Mouse (Mus musculus) lung, adult 18-20 months (tissue): ENCODE data around the gene Pla2g2c.

Experiments
- DNase-seq, 2 experiments: peaks; one replicate each; pipeline ENCODE4 v3.0.0; 2022; ENCODE audit warnings: mixed read lengths in 2 of 2

Gene Pla2g2c

DNA sequence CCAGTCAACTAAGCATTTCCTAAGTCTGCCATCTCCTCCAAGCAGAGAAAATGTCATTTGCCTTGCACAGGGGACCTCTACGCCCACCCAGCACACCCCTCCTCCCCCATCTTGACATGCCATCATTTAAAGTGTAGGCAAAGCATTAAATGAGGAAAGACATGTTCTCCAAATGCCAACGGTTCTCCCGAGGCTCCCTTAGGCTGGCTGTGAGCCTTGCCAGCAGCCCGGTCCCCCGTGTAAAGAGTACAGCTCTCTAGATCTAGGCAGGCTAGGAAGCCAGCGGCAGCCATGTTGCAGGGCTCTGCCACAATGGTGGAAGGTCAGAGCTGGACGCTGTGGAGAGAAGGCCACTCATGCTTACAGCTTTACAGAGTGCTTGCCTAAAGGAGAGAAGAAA lies 14.6 kb upstream of the Pla2g2c start:
- DNase-seq: no peak

DNA sequence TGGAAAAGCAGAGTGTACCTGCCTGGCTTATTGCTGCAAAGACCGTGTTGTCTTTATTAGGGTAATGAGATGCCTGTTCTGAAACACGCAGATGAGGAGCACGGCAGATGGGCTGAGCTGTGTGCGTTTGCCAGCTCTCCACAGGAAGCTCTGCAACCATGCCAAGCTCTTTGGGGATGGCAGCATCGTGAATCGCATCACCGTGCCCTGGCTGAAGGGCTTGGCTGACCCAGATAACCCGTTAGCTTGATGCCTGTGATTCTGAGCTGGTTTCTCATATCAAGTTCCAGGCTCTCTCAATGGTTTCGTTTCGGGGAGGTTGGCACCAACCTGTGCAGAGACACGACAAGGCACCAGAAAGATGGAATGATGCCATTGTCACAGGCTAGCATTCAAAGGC lies 14.0 kb upstream of the Pla2g2c start:
- no peak for DNase-seq

DNA sequence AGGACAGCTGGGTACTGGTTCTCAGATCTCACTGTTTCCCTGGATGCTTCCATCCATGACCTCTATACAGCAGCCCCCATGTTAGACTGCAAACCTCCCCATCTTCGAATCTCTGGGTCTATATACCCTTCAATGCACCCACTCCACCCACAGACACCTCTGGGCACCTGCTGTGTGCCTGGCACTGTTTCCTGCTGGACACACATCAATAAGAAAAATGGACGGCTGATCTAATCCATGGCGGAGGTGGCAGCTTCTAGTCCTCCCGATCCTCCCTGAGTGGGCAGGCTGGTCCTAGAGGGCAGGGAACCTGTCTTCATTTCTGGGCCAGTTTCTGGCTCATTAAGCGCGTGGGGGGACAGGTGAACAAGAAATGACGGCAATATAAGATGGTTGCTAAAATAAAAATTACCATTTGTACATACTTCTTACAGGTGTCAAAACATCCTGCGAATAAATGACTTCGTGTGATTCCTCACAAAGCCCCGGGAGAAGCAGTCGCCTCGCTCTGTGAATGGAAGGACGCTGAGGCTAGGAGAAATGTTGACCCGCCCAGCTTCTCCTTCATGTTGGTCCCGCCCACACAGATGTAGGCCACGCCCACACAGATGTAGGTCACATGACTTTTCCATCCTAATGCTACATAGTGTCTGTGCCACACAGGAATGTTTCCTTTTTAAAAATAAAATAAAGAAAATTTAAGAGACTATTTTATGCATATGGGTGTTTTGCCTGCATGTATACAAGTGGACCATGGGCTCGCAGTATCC lies 13.4 kb upstream of the Pla2g2c start:
- DNase-seq: no peak

DNA sequence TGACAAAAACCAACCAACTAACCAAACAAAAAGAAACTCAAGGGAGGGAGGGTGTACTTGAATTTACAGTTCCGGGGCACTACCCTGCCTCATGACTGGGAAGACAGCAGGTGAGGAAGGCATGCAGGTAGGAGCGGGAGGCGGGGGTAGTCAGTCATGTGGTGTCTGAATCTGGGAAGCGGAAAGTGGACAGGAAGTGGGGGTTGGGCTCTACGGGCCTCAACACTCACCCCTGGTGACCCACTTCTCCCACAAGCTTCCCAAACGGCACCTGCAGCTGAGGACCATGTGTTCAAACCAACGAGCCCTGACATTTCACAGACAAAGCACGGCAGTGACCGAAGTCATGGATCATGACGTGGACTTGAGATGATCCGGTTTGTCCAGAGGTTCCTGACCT lies 12.5 kb upstream of the Pla2g2c start:
- no peak for DNase-seq

DNA sequence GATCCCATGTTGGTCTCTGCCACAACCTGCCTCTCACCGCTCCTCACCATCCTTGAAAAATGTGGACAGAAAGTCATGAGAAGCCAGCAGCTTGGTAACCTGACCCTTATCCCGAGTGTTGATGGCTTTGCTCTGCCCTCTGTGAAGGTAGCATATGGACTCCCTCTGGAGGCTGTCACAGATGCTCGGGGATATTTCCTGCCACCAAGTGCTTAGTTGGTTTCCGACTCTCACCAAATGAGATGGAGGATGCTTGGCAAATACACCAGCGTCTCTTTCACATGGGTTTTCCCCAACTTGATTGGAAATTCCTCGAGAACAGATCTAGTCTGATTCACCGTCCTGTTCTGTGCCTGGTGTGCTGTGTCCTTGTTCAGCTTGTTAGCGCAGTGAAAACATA lies 12.0 kb upstream of the Pla2g2c start:
- DNase-seq: no peak

DNA sequence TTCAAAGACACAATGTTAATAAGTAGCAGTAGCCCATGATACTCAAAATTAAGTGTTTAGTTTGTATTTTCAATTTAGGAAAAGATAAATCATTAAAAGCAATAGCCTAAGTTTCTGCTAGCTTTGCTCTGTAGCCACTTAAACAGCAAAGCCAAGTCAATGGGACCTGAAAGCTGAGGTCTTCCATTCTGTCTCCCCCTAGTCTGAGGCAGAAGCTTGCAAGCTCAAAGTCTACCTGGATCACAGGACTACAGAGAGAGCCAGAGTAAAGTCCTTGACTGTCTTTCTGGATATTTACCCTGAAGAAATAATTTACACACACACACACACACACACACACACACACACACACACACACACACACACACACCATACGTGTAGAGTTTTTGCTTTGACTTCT lies 10.4 kb upstream of the Pla2g2c start:
- no peak for DNase-seq

DNA sequence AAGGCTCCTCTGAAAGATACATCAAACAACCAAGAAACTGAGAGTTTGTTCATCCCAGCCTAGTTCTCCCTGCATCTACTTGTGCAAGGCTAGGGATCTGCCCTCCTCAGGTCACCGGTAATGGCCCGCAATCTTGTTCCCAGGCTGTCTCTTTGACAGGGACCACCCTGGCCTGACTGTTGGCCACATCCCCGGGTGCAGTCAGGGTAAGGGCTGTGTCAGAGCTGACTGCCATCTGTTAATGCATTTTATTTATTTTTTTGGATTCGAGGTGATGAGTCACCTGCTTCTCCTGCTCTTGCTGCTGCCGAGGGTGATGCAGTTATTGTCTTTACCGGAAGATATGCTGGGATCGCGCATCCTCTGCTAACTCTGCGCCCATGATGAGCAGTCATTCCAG lies 7.9 kb upstream of the Pla2g2c start:
- no peak for DNase-seq

DNA sequence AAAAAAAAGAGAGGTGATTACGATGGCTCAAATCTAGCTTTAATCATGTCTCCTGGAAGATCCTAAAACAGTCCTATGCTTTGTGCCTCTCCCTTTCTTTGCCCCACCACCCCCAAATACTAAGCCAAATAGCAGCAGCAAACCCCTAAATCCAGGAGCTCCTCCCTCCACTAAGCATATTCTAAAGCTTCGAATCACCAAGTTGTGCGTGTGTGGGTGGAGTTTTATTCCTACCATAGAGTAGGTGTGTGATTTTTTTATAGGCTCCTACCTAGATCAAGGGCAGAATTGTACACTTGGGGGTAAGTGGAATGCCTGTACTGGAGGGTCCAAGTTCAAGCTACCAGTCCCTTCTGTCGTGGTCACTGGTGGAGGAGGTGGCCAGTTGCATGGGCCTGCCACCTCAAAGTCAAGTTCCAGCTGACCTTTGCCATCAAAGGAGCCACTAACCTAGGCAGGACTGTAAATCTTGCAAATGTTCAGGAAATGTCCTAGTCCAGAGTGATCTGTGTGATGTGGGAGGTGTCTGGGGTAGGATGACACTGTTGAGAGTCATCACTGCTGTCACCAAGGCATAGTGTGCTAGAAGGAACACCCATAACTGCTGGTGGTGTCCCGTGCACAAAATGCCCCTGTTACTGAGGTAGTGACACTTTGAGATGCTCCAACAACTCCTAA lies 5.9 kb upstream of the Pla2g2c start:
- DNase-seq: no peak

DNA sequence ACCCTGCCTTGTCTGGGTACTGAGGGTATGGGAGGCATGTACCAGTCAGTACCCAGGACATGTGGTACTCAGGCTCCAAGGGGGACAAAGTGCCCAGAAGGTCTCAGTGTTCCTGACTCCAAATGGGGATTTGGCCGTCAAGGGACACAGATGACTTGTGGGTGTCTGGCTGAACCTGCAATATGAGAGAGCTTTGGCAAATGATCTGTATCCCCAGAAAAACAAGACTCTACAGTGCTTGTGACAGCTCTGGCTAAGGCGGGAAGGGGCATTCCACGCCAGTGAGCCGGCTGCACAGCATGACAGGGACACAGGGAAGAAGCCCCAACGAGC lies 5.4 kb upstream of the Pla2g2c start:
- DNase-seq: no peak

DNA sequence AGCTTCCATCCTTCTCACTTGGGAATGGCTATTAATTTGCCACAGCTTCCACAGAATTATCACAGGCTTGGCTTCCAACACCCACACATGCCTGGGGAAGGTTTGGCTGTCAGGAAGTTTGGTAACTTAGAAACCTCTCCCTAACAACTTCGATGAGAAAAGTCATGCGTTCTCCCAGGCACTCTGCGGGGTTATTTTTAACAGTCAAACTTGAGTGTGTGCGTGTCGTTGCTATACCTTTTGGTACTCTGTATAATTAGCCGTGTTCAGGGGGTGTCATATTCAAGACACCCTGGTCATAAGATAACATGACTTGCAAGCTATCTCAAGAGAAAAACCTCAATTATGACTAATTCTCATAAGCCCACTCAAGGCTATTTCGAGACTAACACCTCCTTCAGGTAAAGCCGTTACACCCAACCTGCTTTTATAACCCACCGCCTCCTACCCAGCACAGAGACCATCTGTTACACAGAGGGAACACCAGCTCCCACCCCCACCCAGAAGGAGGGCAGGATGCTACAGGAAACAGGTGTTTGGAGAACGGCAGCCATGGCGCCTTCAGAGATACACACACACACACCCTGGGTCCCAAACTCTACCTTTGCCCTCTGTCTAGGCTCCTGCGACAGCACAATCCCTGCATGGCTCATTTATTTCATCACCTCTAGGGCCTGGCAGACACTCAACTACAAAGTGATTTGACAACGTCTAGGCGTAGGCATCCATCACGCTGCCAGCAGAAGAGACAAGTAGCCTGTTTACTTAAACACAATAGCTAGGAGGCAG lies 905 bp upstream of the Pla2g2c start:
- DNase-seq: peak; percentile 33 to 57

DNA sequence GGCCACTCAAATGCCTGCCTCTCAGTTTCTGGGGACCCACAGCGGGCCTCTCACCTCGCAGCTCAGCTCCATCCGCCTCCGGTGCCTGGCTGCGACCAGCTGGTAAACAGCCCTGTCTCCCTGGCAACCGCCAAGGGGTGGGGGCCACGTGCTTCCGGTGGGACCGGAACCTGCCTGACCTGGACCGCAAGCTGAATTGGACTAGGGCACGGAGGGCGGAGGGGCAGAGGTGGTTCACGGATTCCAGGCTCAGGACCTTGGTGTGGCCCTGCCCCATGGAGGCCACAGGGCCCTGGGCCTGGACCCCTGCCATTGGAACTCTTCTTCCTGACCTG lies 502 bp downstream of the Pla2g2c start:
- peak; percentile 82 to 88 for DNase-seq

DNA sequence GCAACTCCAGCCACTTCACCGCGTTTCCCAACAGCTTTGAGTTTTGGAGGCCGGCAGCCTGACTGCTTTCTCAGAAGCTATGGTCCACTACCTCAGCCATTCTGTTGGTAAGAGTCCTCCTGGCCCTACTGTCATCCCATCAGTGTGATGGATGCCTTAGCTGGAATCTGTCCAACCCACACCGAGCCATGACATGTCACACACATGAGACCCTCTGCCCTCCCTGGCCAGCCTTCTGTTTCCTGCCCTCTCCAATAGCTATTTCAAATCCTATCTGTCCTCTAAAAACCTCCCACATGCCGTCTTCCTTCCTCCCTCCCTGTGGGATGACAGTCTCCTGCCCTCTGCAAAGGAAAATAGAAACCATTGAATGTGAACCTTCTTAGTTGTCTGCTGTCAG lies 1.2 kb downstream of the Pla2g2c start:
- no peak for DNase-seq

DNA sequence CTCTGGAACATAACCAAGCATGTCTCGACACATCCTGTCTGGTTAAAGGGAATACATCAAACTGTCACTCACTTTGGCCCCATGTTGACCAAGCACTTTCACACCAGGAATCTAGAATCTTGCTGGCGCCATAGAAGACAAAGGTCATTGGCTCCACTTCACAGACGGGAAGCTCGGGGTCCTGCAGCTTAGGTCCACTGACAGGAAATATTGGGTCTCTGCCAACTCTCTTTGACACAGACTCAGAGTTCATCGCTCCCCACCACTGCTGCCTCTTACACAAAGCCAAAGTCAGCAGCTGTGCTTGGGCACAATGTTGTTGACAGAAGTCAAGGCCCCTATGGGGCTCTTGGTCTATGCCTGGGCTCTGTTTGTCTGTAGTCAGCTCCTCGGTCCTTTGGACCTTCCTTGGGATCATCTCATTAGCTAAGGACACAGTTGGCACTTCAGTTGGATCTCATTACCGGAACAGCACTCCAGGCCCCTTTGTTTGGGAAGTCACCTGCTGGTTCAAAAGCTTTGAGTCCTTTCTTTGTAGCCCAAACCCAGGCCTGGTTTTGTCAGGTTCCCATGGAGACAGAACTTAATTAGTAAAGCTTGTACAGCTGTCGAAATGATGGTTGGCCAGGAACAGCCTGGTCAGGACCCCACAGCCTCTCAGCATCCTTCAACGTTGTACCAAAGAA lies 4.6 kb downstream of the Pla2g2c start:
- DNase-seq: peak; percentile 46 to 49

DNA sequence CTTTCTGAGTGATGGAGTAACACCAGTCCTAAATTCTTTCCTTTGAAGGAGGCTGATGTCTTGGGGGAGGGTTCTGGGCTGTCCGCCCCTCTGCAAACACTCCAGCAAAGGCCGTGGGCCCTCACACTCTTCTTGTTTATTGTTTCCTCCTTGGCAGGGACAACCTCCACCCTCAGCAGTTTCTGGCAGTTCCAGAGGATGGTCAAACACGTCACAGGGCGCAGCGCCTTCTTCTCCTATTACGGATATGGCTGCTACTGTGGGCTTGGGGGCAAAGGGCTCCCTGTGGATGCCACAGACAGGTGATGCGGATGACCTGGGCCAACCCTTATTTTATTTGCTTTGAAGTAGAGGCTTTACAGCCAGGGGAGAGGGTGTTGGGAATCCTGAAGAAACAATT lies 9.5 kb downstream of the Pla2g2c start:
- no peak for DNase-seq

DNA sequence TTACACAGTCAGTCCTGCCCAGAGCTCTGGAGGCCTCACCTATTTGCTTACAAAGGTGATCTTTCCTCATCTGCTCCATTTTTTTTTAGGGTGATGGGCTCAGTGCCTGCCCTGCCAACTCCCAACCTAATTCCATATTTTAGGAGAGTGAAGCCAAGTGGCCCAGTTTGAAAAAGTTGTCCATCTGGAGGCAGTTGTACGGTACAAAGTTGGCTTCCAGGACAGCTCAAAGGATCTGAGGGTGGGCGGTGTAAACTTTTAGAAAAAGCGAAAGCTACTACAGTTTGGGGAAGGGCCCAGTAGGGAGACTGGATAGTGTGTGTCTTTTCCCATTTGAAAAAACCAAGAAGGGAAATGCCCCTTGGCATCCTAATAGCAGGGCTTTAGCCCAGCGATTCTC lies 10.3 kb downstream of the Pla2g2c start:
- no peak for DNase-seq

DNA sequence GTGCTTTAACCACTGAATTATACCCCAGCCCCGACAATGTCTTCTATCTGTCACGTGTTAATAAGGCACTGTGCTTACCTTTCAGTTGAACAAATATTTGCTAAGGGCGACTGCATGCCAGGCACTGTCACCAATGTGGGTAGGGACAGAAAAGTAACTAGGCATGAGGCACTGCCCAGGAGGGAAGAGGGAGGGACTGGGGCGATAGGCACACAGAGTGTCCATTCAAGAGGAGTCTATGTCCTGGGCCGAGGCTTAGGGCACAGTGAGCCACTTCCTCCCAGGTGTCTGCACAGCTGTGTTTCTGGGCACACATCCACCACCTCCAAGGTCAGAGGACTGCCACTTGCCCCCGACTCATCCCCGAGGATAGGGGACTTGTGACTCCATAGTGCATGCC lies 12.4 kb downstream of the Pla2g2c start, which contains the start of gene Ubxn10:
Gene Ubxn10, minus strand, starts transcription at position 137 of the 400 bp plus-strand sequence.
- DNase-seq: peak; percentile 79 to 87

DNA sequence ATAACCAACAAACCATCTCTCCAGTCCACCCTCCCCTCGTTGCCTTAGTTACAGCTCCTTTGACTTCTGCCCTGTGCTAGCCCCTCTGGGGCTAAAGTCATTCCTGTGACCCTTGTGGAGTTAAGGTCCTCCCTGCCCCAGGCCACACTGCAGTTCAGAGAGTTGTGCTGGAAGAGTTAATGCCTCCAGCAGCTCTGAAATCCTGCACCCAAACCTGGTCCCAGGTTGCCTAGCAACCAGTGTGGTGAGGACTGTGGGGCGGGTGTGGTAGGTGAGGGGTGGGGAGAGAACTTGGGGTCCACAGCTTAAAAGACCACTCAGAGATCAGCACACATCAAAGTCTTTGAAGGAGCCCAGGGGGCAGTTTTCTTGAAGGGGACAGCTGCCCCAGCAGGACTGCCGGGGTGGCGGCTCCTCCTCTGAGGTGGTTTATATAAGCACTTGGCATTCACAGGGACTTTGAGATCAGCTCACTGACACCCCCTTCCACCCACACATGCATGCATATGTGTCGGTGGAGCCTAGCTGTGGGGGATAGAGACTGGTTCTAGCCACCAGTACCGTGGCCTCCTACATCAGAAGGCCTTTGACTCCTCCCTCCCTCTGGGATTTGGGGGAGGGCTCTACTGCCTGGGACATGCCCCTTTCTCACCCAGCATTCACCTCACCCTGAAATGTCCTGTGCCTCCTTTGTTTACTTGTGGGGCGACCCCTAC lies 14.7 kb downstream of the Pla2g2c start:
- no peak for DNase-seq

DNA sequence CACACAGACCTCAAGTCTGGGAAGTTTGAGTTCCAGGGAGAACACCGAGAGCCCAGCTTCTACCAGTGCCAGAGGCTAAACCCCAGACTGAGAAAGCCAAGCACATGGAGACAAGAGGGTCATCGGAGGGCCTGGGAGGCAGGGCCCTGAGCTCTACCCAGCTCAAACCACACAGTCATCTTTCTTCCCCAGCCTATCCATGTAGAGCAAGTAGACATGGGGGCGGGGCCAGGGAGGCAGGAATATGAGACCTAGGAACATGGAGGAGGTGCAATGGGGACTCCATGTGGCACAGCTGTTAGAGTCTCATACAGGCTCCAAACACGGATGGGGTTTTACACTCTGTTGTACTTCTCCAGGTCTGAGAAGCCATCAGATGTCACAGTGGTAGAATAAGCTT lies 21.3 kb downstream of the Pla2g2c start:
- peak; percentile 46 to 54 for DNase-seq

DNA sequence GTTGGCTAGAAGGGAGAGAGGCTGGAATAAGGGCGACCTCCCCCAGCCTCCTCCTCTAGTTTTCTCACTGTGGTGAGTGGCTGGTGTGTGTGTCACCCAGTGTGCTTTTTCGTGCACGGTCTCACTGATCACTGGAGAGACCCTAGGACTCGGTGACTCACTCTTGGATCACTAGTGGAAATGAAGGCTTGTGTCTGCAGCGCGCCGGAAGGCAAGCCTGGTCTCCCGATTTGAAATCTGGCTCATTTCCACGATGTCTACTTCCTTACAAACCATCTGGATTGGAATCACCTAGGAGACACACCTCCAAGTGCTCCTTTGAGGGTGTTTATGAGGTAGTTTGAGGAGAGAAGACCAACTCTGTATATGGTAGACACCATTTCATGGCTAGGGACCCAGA lies 22.3 kb downstream of the Pla2g2c start:
- no peak for DNase-seq

DNA sequence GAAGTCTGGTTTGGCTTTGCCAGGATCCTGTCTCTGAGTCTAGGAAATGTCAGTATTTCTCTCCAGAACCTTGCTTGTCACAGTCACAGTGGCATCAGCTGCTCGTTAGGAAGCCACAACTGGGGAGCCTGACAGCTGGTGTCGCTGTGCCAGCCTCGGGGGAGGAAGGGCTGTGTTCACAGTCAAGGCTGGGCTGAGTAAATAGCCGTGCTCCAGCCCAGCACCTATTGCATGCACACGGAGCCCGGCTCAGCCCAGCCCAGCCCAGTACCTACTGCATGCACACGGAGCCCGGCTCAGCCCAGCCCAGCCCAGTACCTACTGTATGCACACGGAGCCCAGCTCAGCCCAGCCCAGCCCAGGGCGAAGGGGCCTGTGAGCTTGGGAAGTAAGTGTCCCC lies 23.3 kb downstream of the Pla2g2c start:
- DNase-seq: no peak

DNA sequence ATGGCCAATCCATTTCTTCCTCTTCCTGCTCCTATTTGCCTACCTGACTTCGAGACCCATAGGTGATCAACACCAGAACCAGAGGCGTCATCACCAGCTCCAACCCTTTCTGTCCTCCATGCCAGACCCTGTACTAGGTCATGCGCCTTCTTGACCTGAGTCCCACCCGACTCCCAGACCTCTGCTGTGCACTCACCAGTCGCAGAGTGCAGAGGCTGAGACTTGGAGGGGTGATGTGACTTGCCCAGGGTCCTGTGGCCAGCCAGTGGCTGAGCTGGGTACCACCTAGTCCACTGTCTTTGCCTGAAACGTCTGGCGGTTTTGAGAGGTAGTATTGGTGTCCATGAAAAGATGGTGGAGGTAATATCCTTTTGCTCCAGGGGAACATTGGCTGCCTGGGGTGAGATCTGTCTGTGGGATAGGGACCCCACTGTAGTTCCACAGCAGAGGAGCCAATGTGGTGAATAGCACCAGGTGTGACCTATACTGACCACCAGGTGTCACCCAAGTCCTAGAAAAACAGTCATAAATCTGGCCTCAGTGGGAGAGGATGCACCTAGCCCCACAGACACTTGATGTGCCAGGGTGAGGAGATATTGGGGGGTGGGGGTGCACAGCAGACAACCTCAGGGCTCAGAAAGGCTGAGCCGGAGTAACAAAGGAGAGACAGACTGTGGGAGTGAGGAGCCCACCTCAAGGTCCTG lies 23.9 kb downstream of the Pla2g2c start:
- DNase-seq: no peak

DNA sequence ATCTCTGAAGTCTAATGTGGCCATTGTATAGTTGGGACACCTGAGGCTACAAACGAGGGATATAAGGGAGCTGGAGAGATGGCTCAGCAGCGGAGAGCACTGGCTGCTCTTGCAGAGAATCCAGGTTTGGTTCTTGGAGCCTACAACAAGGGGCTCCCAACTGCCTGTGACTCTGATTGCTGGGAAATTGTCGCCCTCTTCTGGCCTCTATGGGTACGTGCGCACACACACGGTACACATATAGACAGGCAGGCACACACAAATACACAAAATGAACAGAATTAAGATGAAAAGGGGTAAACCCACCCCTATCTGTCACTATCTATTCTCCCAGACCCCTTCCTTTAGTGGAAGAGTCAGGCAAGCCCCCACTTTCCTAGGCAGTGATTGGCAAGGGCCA lies 28.0 kb downstream of the Pla2g2c start:
- no peak for DNase-seq
